Mouse (Mus musculus): ENCODE measurements around the gene Cd68. TPM values are rescaled to one million over a fixed set of nuclear protein-coding genes. Genes with fewer than 3 reads are reported as not detected.
A peak's percentile ranks its signal among the peaks of the same experiment; 100 is the strongest.
"Not testable (repeated sequence)": the region's sequence is repeated elsewhere in the genome, so short reads cannot be mapped to it uniquely, and the experiment has no call there.

Gene Cd68
- polyA plus RNA-seq, 1 experiment from 2014 or later = 12.1 TPM

DNA sequence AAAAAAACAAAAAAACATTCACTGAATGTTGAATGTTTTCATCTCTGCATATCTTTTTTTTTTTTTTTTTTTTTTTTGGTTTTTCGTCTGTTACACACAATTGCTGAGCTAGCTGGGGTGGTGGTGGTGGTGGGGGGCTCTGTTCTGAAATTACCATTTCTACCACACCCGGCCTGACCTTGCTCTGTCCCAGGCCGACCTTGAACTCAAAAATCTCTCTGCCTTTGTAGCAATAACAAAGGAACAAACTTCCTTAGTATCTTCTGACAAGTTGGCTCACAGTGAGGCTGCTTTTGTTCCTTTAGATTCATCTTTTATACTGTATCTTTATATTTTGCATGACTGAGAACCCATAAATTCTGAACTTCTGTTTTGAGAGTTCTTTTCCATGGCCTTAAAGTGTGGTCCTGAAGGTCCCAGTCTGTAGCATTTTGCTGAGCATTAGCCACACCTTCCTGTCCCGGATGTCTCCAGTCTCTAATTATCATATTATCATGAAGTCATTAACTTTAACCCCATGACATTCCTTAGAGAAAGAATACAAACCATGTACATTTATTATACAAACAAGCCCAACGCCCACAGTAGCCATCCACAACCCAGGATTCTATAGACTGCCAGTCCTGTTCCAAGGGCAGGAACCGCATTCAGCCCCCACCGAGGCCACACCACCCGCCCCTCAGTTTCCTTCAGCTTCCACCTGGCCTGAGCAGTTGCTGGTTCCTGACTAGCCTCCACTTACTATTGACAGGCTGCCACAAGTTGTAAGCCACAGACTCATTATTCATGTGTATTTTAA is 38.1 kb upstream of the Cd68 start:
- 50% methylated on average over 8 of the region's 8 CpGs for WGBS
- TF ChIP-seq CTCF (IDR thresholded peaks at IDR 0.05; ENCODE audit: low read depth) = no peak
- Histone ChIP-seq H3K4me3 (ENCODE audit: low read depth, low read length) (no peak overlapping the region), H3K27me3 (ENCODE audit: insufficient read depth, low read length) (no peaks in the 10 kb centered on the region), H3K36me3 (ENCODE audit: insufficient read depth) (no peaks in the 10 kb centered on the region), H3K9ac (no peak overlapping the region), H3K4me1 (ENCODE audit: insufficient read depth) (no peaks in the 10 kb centered on the region), H3K9me3 (ENCODE audit: low read depth, low read length) (no peaks in the 10 kb centered on the region), H3K27ac (ENCODE audit: low read depth) (no peak overlapping the region), H3K4me2 (no peak overlapping the region)
- ATAC-seq (ENCODE audit: insufficient read depth) = no peak
- no peak for DNase-seq

DNA sequence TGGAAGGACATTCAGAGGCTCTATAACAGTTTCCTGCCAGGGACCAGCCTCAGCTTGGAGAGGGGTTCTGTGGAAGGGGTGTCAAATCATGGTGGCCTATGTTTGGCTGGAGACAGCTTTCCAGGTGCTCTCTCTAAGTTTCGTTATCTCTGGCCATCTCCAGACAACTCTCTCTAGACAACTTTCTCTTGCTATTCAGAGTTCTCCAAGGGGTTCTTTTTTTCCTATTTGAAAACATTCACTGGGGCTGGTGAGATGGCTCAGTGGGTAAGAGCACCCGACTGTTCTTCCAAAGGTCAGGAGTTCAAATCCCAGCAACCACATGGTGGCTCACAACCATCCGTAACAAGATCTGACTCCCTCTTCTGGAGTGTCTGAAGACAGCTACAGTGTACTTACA is 37.4 kb upstream of the Cd68 start:
- H3K36me3 ChIP-seq (ENCODE audit: insufficient read depth); H3K9me3 ChIP-seq (ENCODE audit: low read depth, low read length); H3K27ac ChIP-seq (ENCODE audit: low read depth); H3K4me1 ChIP-seq (ENCODE audit: insufficient read depth); H3K4me3 ChIP-seq (ENCODE audit: low read depth, low read length); H3K4me2 ChIP-seq; ATAC-seq (ENCODE audit: insufficient read depth); H3K27me3 ChIP-seq (ENCODE audit: insufficient read depth, low read length); H3K9ac ChIP-seq; DNase-seq: not testable (repeated sequence)
- 62% methylated on average over 2 of the region's 3 CpGs for WGBS

DNA sequence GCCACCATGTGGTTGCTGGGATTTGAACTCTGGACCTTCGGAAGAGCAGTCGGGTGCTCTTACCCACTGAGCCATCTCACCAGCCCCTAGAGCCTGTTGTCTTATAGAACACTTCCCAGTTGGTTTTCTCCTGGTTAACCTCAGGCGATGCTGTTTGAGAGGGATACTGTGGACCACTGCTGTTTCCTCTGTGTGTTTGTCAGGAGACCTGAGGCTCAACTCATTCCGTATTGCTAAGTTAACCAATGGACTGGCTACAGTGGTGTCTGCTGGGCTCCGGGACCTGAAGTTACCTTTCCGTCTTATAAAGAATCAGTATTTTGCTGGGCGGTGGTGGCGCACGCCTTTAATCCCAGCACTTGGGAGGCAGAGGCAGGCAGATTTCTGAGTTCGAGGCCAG is 36.9 kb upstream of the Cd68 start:
- ATAC-seq (ENCODE audit: insufficient read depth); DNase-seq; H3K4me2 ChIP-seq; H3K4me1 ChIP-seq (ENCODE audit: insufficient read depth); H3K27ac ChIP-seq (ENCODE audit: low read depth); H3K9me3 ChIP-seq (ENCODE audit: low read depth, low read length); H3K4me3 ChIP-seq (ENCODE audit: low read depth, low read length); H3K9ac ChIP-seq; H3K27me3 ChIP-seq (ENCODE audit: insufficient read depth, low read length); H3K36me3 ChIP-seq (ENCODE audit: insufficient read depth): not testable (repeated sequence)
- WGBS = 91% methylated on average over 10 of the region's 10 CpGs

DNA sequence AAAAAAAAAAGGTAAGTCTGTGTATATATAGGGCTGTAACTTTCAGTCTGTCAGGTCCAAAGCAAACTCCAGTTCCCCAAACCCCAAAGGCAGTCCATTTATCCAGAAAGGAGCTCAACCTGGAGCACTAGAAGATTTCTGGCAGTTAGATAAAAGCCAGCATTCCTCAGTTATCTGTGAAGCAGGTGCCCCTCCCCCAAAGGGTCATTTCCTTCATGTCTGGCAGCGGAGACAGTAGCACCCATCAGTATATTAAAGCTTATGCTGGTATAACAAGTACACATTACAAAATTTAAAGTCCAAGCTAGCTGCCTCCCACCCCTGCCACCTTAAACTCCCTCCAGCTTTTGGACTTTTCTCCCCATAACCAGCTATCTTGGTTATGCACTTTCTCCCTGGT is 33.6 kb upstream of the Cd68 start:
- Histone ChIP-seq H3K4me3 (ENCODE audit: low read depth, low read length) (no peak overlapping the region), H3K27ac (ENCODE audit: low read depth) (no peak overlapping the region), H3K4me1 (ENCODE audit: insufficient read depth) (no peaks in the 10 kb centered on the region), H3K36me3 (ENCODE audit: insufficient read depth) (no peaks in the 10 kb centered on the region), H3K9ac (no peak overlapping the region), H3K27me3 (ENCODE audit: insufficient read depth, low read length) (no peaks in the 10 kb centered on the region), H3K9me3 (ENCODE audit: low read depth, low read length) (no peaks in the 10 kb centered on the region), H3K4me2 (no peak overlapping the region)
- no peak for TF ChIP-seq CTCF (IDR thresholded peaks at IDR 0.05; ENCODE audit: low read depth)
- no peak for ATAC-seq (ENCODE audit: insufficient read depth)
- DNase-seq = no peak
- WGBS = 29% methylated on average over 1 of the region's 1 CpGs

DNA sequence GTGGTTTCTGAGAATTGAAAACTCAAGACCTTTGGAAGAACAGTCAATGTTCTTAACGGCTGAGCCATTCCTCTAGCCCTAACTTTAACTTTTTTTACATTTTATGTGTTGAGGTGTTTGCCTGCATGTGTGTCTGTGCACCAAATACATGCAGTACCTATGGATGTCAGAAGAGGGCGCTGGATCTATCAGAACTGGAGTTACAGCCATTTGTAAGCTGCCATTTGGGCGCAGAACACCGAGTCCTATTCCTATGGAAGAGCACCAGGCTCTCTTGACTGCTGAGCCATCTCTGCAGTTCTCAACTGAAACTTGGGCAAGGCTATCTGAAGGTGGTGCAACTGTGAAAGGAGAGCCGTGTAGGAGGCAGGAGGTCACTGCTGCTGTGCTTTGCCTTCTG is 32.6 kb upstream of the Cd68 start:
- H3K4me1 ChIP-seq (ENCODE audit: insufficient read depth) = no peaks in the 10 kb centered on the region
- H3K9me3 ChIP-seq (ENCODE audit: low read depth, low read length) = no peaks in the 10 kb centered on the region
- WGBS = 71% methylated on average over 5 of the region's 5 CpGs
- no peaks in the 10 kb centered on the region for H3K27me3 ChIP-seq (ENCODE audit: insufficient read depth, low read length)
- ATAC-seq (ENCODE audit: insufficient read depth) = no peak
- no peak overlapping the region for H3K27ac ChIP-seq (ENCODE audit: low read depth)
- H3K4me3 ChIP-seq (ENCODE audit: low read depth, low read length) = no peak overlapping the region
- no peak for DNase-seq
- H3K36me3 ChIP-seq (ENCODE audit: insufficient read depth) = no peaks in the 10 kb centered on the region
- TF ChIP-seq CTCF (IDR thresholded peaks at IDR 0.05; ENCODE audit: low read depth) = peak; percentile 18; the same call in 1 of the 2 replicates
- H3K9ac ChIP-seq = no peak overlapping the region
- no peak overlapping the region for H3K4me2 ChIP-seq

DNA sequence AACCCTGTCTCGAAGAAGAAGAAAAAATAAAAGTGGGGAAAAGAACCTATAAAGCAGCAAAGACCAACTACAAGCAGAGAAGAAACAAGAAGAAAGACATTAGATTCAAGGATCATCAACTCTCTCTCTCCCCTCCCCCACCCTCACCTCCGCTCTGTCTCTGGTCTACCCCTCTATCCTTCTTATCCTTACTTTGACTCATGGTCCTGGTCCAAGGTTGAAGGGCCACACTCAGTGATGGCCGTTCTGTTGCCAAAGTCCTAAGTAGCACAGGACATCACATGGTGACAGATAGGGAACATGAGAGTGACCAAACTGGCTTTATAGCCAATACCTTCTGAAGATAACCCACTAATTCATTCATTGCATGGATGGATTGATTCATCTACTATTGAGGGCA is 31.4 kb upstream of the Cd68 start:
- DNase-seq (no peak), ATAC-seq (ENCODE audit: insufficient read depth) (no peak)
- no peak overlapping the region for H3K4me3 ChIP-seq (ENCODE audit: low read depth, low read length)
- no peak overlapping the region for H3K27ac ChIP-seq (ENCODE audit: low read depth)
- no peaks in the 10 kb centered on the region for H3K4me1 ChIP-seq (ENCODE audit: insufficient read depth)
- no peak overlapping the region for H3K4me2 ChIP-seq
- no peaks in the 10 kb centered on the region for H3K36me3 ChIP-seq (ENCODE audit: insufficient read depth)
- H3K27me3 ChIP-seq (ENCODE audit: insufficient read depth, low read length) = no peaks in the 10 kb centered on the region
- TF ChIP-seq CTCF (IDR thresholded peaks at IDR 0.05; ENCODE audit: low read depth) = no peak
- 82% methylated on average over 3 of the region's 3 CpGs for WGBS
- no peaks in the 10 kb centered on the region for H3K9me3 ChIP-seq (ENCODE audit: low read depth, low read length)
- no peak overlapping the region for H3K9ac ChIP-seq

DNA sequence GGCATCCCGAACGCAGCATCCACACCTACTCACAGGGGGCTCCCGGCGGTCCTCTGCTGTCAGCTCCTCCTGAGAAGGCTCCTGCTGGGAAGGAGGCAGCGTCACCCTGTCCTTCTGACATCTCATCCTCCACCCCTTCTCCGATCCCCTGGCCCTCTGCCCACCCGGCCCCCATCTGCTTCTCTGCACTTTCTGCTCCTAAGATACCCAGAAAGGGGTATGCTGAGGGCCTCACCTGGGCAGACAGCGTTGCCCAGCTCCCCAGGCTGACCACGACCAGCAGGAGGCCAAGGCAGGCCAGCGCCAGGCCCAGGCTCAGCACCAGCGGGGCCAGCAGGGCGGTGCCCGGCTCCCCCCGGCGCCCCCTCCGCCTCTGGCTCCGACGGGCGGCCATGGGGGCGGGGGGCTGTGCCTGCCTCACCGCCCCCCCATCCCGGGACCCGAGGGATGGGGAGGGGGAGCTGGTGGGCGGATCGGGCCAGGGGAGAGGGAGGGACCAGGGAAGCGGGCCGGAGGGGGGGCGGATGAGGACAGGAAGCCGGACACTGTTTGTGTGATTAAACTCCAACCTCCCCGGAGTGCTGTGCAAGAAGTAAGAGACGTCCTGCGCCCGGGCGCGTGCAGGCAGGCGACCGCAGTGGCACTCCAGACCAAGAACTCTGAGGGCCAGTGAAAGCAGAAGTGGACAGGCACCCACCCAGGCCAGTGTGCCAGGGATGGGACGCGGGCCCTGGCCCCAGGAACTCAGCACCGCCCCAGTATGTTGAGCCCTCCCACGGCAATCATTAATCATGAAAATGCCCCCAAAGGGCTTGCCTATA is 29.6 kb upstream of the Cd68 start, which contains the start of the genes Tnfsf12 and Tnfsfm13:
Gene Tnfsf12, minus strand, starts transcription at position 489 of the 821 bp plus-strand sequence.
Gene Tnfsfm13, minus strand, starts transcription at position 738 of the 821 bp plus-strand sequence.
- Histone ChIP-seq H3K9ac (peak within 1 kb of the TSS; percentile 84), H3K27me3 (ENCODE audit: insufficient read depth, low read length) (no peaks in the 10 kb centered on the region), H3K4me3 (ENCODE audit: low read depth, low read length) (peak within 1 kb of the TSS; percentile 56), H3K36me3 (ENCODE audit: insufficient read depth) (no peaks in the 10 kb centered on the region), H3K9me3 (ENCODE audit: low read depth, low read length) (no peaks in the 10 kb centered on the region), H3K4me2 (peak within 1 kb of the TSS; percentile 92), H3K27ac (ENCODE audit: low read depth) (peak within 1 kb of the TSS; percentile 54), H3K4me1 (ENCODE audit: insufficient read depth) (no peaks in the 10 kb centered on the region)
- peak; percentile 85 for ATAC-seq (ENCODE audit: insufficient read depth)
- under 1% methylated on average over 40 of the region's 41 CpGs for WGBS
- DNase-seq = peak; percentile 79
- peak; percentile 37; the same call in 1 of the 2 replicates for TF ChIP-seq CTCF (IDR thresholded peaks at IDR 0.05; ENCODE audit: low read depth)

Data from lung, embryonic 14.5 days (tissue).